Mouse (Mus musculus): ENCODE data around the gene B3gnt7.

Gene B3gnt7

DNA sequence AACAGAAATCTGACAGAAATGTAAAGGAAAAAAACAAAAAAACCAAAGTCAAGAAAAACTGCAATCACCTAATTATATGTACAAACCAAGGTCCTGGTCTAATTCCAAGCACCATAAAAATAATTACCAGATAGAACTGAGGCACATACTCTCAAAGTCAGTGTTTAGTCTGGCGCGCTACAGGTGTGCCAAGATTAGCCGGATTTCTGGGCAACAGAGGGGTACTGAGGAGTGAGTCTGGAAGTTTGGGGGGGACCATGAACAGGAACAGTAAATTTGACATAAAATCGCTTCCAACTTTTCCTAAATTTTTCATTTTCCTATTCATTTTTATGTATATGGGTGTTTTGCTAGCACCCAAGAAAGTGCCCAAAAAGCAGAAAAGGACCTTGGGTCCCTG, 43.3 kb downstream of the B3gnt7 start:
- no peak for DNase-seq

GRCm38 (mm10) chr1:86346851-86347715, 44.5 kb downstream of the B3gnt7 start:
- DNase-seq, result no peak

- DNase-seq, result no peak
These were observed 45.0 kb downstream of the B3gnt7 start for GRCm38 (mm10) chr1:86347716-86348045.

DNA sequence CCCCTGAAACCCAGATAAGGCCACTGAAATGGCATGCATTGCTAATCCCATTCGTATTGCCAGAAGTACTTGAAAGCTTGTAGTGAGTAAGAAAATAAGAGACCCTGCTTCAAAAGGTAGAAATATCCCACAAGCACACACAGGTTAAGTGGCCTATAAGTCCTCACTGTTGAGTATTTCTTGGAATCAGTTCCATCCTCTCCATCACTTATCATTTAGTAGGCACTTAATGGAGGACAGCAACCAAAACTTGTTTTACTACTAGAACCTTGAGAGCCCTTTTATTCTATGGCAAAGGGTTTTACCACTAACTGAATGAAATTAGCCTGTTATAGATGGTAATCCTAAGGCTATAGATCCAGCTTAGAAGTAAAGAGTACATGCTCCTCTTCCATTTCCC, 45.5 kb downstream of the B3gnt7 start:
- no peak for DNase-seq

GRCm38 (mm10) chr1:86348801-86349200, 46.2 kb downstream of the B3gnt7 start:
- no peak for DNase-seq

DNA sequence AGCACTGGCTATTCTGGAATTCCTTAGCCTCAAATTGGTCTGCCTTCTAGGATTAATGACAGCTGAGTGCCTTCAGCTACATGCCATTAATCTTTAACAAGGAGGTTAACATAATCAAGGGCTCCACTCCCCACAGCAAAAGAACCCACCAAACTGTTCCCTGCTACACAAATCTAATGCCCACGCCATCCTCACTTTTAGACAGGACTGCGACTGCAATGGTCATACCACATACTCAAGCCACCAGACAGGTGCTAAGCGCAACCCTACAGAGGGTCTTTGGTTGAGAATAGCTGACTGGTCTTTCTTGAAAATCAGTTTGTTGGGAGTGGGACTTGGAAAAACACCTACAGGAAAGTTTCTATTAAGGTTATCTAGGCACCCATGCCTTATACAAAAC, 46.6 kb downstream of the B3gnt7 start:
- DNase-seq, result no peak

GRCm38 (mm10) chr1:86349696-86350095, 47.1 kb downstream of the B3gnt7 start:
- no peak for DNase-seq

GRCm38 (mm10) chr1:86350576-86350975, 47.9 kb downstream of the B3gnt7 start:
- no peak for DNase-seq

GRCm38 (mm10) chr1:86354186-86354585, 51.6 kb downstream of the B3gnt7 start:
- DNase-seq, result no peak
